Mouse (Mus musculus) forebrain, embryonic 16.5 days (tissue): Measurements from ENCODE around the gene Poc1a. TPM values are rescaled to one million over a fixed set of nuclear protein-coding genes. Genes with fewer than 3 reads are reported as not detected.

Experiments
- ATAC-seq: fragments of 200-750 bp; cut with Nextera tagmentation; 2 replicates; pipeline ENCODE4 v1.8.0; 2017; ENCODE audit warnings: mild to moderate bottlenecking, moderate library complexity
- H3K27ac ChIP-seq: fragments of 300-500 bp; sonication (generic); 2 replicates; pipeline ENCODE4 v1.5.1; 2014; ENCODE audit warnings: low read length, control low read depth
- H3K27me3 ChIP-seq: fragments of 300-500 bp; sonication (generic); replicated peaks from 2 replicates; pipeline ENCODE4 v1.6.1; 2014; ENCODE audit warnings: low read length; ENCODE audit not compliant: control insufficient read depth, insufficient read depth
- H3K36me3 ChIP-seq: fragments of 300-500 bp; sonication (generic); 2 replicates; pipeline ENCODE4 v1.6.1; 2014; ENCODE audit not compliant: control insufficient read depth, insufficient read depth
- H3K4me1 ChIP-seq: fragments of 300-500 bp; sonication (generic); replicated peaks from 2 replicates; pipeline ENCODE4 v1.6.1; 2014; ENCODE audit warnings: low read length; ENCODE audit not compliant: control insufficient read depth, insufficient read depth
- H3K4me2 ChIP-seq: fragments of 300-500 bp; sonication (generic); 2 replicates; pipeline ENCODE4 v1.6.1; 2014; ENCODE audit warnings: mild to moderate bottlenecking, low read length, control low read depth
- H3K4me3 ChIP-seq: fragments of 300-500 bp; sonication (generic); replicated peaks from 2 replicates; pipeline ENCODE4 v1.5.1; 2014; ENCODE audit warnings: mild to moderate bottlenecking, low read length, control low read depth
- H3K9ac ChIP-seq: fragments of 300-500 bp; sonication (generic); replicated peaks from 2 replicates; pipeline ENCODE4 v1.6.1; 2014; ENCODE audit warnings: low read depth, low read length, control low read depth
- H3K9me3 ChIP-seq: fragments of 300-500 bp; sonication (generic); 2 replicates; pipeline ENCODE4 v1.6.1; 2016; ENCODE audit warnings: low read length; ENCODE audit not compliant: control insufficient read depth
- WGBS: fragments of 180-500 bp; shearing (Covaris S2); extraction: QIAGEN DNeasy Blood & Tissue Kit; methylation state at CpG from one replicate; pipeline ENCODE4 v1.1.7; 2014; 5-methylcytosine and 5-hydroxymethylcytosine counted together
- polyA plus RNA-seq: library from polyadenylated mRNA; unstranded; fragments of >200 nt; fragmentation: Nextera tagmentation; extraction: Ambion mirVana; gene quantifications from 2 replicates; pipeline ENCODE4 v1.2.1, GENCODE M21; 2015

The Poc1a gene
- polyA plus RNA-seq, 1 experiment from 2014 or later: 11.6 TPM

DNA sequence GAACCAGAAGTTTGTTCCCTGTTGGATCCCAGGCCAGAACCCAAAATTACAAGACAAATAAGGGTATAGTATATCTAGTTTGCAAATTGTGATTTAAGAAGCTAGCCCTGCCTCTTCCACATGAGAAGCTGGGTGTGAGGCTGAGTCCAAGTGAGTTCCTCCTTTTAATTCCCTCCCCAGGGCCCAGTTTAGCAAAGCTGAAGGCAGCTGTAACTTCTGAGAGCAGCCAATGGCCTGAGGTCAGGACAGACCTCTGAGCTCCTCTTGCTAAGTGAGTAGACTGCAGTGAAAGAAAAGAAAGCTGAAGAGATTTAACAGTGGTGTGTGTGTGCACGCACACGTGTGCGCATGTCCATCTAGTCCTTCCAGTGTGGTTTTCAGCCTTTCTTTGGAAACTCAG, 41.6 kb downstream of the Poc1a start:
- H3K9me3 ChIP-seq: no peaks in the 10 kb centered on the region
- no peaks in the 10 kb centered on the region for H3K27me3 ChIP-seq
- H3K4me2 ChIP-seq: no peak overlapping the region
- ATAC-seq: no peak
- H3K27ac ChIP-seq: no peak overlapping the region
- H3K9ac ChIP-seq: no peak overlapping the region
- H3K4me1 ChIP-seq: peaks cover 3% of the 10 kb centered on the region; the same call in 1 of the 2 replicates
- no peak overlapping the region for H3K4me3 ChIP-seq
- WGBS: 73% methylated on average over 3 of the region's 3 CpGs
- H3K36me3 ChIP-seq: no peaks in the 10 kb centered on the region

DNA sequence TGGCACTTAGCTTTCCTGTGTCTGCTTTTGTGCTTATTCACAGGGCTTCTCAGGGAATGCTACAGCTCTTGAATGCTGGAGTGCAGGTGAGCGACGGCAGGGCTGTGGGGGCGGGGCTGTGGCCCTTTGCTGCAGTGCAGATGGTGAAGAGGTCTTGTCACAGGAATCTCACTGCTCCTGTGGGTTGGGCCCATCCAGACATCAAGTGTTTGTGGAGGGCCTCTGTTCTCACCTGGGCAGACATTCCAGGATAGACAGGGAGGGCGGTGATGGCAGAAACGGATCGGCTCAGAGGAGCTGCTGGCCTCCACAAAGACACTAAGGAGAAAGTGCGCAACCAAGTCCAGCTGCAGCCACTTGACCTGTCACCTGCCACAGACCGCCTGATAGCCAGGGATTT, 45.4 kb downstream of the Poc1a start:
- H3K9me3 ChIP-seq: no peaks in the 10 kb centered on the region
- H3K4me2 ChIP-seq: no peak overlapping the region
- H3K27me3 ChIP-seq: no peaks in the 10 kb centered on the region
- WGBS: 75% methylated on average over 8 of the region's 8 CpGs
- no peak overlapping the region for H3K4me3 ChIP-seq
- peaks cover 9% of the 10 kb centered on the region for H3K4me1 ChIP-seq
- H3K9ac ChIP-seq: no peak overlapping the region
- no peak for ATAC-seq
- no peaks in the 10 kb centered on the region for H3K36me3 ChIP-seq
- no peak overlapping the region for H3K27ac ChIP-seq

DNA sequence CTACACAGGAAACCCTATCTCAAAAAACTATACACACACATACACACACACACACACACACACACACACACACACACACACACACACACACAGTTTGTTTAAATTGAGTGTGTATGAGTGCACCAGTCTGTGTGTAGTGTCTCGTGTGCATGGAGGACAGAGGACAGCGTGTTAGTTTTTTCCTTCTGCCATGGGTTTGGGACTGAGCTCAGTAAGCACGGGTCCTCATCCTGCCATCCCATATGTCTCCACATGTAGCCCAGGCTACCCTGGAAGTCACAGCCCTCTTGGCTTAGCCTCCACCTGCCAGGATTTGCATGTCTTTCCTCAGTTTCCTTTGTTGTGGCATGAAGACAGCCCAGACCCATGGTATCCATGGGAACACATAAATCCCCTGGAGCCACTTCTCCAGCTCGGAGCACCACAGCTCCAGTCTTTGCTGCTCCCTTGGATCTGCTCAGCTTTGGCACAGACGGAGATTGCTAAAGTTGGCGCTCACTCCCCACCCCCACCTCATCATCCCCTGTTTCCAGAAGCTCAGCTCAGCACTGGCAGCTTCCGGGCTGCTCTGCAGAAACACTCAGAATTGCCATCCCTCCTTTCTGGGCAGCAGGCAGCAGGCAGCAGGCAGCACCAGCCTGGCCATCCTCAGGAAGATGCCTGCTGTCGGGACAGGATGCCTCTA, 46.4 kb downstream of the Poc1a start:
- peak; percentile 93 for ATAC-seq
- Histone ChIP-seq H3K27me3 (no peaks in the 10 kb centered on the region), H3K4me1 (peaks cover 13% of the 10 kb centered on the region), H3K4me2 (no peak overlapping the region), H3K36me3 (no peaks in the 10 kb centered on the region), H3K4me3 (no peak overlapping the region), H3K27ac (peak overlapping the region; percentile 84), H3K9ac (no peak overlapping the region), H3K9me3 (no peaks in the 10 kb centered on the region)
- WGBS: 55% methylated on average over 8 of the region's 8 CpGs

DNA sequence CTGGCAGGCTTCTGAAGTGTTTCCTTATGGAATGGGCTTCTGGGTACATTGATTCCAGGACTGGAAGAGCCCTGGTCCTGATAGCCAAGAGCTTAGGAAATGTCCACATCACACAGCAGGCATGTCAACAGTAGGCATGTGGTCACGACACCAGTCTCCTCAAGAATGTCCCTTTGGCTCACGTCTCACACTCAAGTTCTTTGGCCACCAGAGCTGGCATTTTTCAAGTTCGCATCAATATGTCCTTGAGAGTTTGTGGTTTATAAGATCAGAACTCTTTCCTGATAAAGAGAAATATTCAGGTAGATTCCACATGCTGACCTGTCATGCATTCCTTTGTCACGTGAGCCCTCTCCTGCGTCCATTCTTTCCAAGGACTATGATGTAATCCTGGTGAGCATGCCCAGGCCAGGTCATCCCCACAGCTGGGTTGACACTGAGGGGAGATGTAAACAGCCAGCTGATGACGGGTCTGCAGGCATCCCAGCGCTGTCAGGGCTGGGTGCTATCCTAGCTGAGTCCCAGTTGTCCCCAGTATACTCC, 47.3 kb downstream of the Poc1a start:
- no peak for ATAC-seq
- H3K9me3 ChIP-seq: no peaks in the 10 kb centered on the region
- WGBS: 83% methylated on average over 7 of the region's 7 CpGs

DNA sequence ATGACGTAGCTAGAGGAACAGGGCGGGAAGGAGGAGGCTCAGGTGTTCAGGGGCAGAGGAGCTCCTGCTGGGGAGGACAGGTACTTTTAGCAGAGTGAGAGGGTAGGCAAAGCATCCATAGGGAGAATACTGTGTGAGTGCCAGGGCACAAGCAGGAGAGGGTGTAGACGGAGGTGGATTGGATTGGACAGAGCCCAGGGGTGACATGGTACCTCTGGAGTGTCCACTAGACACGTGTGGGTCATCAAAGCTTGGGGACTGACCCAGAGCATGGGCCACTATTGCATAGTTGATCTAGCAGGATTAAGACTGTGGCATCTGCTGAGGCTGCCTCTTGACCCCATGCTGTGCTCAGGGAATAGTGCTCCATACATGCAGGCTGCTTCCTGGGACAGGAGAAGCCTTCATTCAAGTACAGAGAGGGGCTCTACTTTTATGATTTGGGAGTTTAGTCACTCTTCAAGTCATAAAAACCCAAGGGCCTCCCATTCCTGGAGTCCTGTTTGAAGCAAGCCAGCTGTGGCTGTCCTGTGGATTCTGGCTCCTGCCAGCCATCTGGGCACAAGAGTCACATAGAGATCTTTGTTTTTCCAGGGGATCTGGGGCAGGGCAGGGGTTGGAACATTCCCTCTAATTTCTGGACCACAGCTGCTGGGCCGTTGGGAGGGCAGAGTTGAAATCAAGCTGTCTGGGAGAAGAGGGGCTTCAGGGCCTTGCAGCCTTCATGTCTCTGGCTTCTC, 48.1 kb downstream of the Poc1a start:
- no peaks in the 10 kb centered on the region for H3K36me3 ChIP-seq
- 73% methylated on average over 5 of the region's 5 CpGs for WGBS
- no peak overlapping the region for H3K4me2 ChIP-seq
- H3K4me3 ChIP-seq: no peak overlapping the region
- no peak overlapping the region for H3K27ac ChIP-seq
- no peak overlapping the region for H3K9ac ChIP-seq
- no peaks in the 10 kb centered on the region for H3K9me3 ChIP-seq
- no peak for ATAC-seq
- H3K27me3 ChIP-seq: no peaks in the 10 kb centered on the region
- H3K4me1 ChIP-seq: peaks cover 13% of the 10 kb centered on the region

More for the DNA sequence above, 47.3 kb downstream of the Poc1a start:
- no peak overlapping the region for H3K4me3 ChIP-seq
- no peak overlapping the region for H3K4me2 ChIP-seq
- peak overlapping the region; percentile 84 for H3K27ac ChIP-seq
- no peaks in the 10 kb centered on the region for H3K27me3 ChIP-seq
- H3K36me3 ChIP-seq: no peaks in the 10 kb centered on the region
- H3K4me1 ChIP-seq: peaks cover 13% of the 10 kb centered on the region
- H3K9ac ChIP-seq: no peak overlapping the region

DNA sequence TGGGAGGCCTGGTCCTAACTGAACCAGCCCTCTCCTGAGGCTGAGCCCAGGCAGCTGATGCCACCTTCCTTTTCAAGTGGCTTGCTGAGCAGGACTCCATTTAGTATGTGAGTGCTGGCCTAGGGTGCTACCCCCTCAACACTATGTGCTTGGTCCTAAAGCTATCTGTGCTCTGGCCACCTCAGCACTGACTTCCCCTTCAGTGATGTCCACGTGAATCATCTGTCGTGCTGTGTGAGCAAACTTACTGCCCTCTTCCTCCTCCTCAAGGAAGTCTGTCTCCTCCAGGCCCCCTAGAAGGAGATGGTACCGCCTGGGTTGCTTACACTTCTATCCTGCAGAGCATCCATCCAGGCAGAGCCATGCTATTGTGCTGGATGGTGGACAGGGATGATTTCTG, 51.9 kb downstream of the Poc1a start:
- peaks cover 7% of the 10 kb centered on the region for H3K4me1 ChIP-seq
- no peak overlapping the region for H3K4me2 ChIP-seq
- H3K36me3 ChIP-seq: no peaks in the 10 kb centered on the region
- H3K27me3 ChIP-seq: no peaks in the 10 kb centered on the region
- no peak for ATAC-seq
- no peak overlapping the region for H3K4me3 ChIP-seq
- no peaks in the 10 kb centered on the region for H3K9me3 ChIP-seq
- H3K9ac ChIP-seq: no peak overlapping the region
- 84% methylated on average over 3 of the region's 3 CpGs for WGBS
- no peak overlapping the region for H3K27ac ChIP-seq

DNA sequence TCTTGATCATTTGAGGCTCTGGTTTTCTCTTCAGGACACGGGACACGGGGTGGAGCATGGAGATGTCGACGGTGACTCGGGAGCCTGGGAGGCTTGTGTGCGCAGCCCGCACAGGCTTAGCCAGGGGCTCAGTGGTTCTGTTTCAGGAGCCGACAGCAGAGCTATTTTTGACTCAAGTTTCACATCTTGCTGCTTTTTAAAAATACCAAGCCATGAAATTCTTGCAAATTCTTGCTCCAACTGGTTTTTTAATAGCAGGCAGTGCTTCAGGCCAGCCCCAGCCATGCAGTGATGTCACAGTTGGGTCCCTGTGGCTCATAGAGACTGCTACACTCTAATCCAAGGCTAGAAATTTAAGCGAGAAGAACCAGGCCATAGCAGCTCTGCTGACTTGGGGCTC, 56.8 kb downstream of the Poc1a start:
- H3K4me3 ChIP-seq: no peak overlapping the region
- 77% methylated on average over 9 of the region's 9 CpGs for WGBS
- ATAC-seq: no peak
- H3K4me2 ChIP-seq: no peak overlapping the region
- peak overlapping the region; percentile 24; the same call in 1 of the 2 replicates for H3K27ac ChIP-seq
- H3K27me3 ChIP-seq: no peaks in the 10 kb centered on the region
- peaks cover 15% of the 10 kb centered on the region for H3K4me1 ChIP-seq
- no peak overlapping the region for H3K9ac ChIP-seq
- H3K9me3 ChIP-seq: no peaks in the 10 kb centered on the region
- H3K36me3 ChIP-seq: no peaks in the 10 kb centered on the region

DNA sequence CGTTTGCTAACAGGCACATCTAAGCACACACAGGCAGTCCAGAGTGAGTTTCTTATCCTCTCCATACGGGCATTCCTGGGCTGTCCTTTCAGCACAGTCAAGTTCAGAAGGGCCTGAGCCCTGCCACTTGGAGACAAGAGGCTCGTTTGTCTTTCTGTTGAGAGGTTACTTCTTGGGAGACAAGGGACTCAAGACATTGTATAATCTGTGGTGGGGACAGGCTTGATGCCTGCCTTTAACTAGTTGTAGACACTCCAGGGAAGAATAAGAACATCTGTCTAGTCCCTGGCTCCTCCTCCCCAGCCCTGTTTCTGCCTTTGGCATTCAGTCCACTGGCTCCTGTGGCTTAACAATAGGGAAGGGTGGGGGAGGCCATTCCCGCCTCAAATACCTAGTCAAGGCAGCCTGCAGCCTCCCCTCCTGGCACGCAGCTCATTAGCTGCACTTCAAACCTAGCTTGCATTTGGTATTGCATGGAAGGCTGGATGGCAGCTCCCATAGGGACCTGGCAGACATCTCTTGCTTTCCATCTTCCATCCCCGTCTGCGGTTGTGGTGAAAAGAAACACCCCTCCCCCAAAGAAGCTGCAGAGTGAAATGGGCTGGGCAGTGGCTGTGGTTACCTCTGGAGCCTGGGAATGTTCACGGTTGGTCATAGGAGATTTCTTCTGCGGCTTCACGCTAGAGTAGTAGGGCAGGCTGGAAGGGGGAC, 57.8 kb downstream of the Poc1a start:
- H3K27ac ChIP-seq: peak overlapping the region; percentile 41
- ATAC-seq: no peak
- peaks cover 15% of the 10 kb centered on the region for H3K4me1 ChIP-seq
- no peak overlapping the region for H3K4me2 ChIP-seq
- H3K4me3 ChIP-seq: no peak overlapping the region
- no peak overlapping the region for H3K9ac ChIP-seq
- no peaks in the 10 kb centered on the region for H3K9me3 ChIP-seq
- no peaks in the 10 kb centered on the region for H3K27me3 ChIP-seq
- no peaks in the 10 kb centered on the region for H3K36me3 ChIP-seq
- WGBS: 8% methylated on average over 10 of the region's 10 CpGs

DNA sequence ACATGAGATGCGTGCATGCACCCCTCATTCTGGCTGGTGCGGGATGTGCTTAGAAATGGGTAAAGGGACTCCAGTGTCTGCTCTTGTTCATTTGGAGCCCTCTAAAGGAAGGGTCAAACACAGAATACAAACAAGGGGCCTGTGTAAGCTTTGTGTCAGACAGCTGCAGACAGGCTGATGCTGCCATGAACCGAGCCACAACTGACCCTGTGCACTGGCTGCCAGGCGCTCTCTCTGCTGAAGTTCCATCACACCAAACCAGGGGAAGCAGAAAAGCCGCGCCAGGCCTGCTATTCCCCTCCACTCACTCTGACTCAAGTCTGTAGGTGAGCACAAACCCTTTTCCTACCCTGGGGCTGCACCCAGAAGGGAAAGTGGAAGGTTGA, 58.3 kb downstream of the Poc1a start:
- WGBS: 44% methylated on average over 6 of the region's 6 CpGs
- no peak for ATAC-seq
- H3K4me2 ChIP-seq: no peak overlapping the region
- H3K36me3 ChIP-seq: no peaks in the 10 kb centered on the region
- no peak overlapping the region for H3K9ac ChIP-seq
- H3K4me3 ChIP-seq: no peak overlapping the region
- H3K27me3 ChIP-seq: no peaks in the 10 kb centered on the region
- H3K4me1 ChIP-seq: peaks cover 15% of the 10 kb centered on the region
- H3K27ac ChIP-seq: peak overlapping the region; percentile 16; the same call in 1 of the 2 replicates
- H3K9me3 ChIP-seq: no peaks in the 10 kb centered on the region
